Mouse (Mus musculus): ENCODE data around the gene Tes. TPM values are rescaled to one million over a fixed set of nuclear protein-coding genes. Genes with fewer than 3 reads are reported as not detected.

The Tes gene
- total RNA-seq, 4 experiments from 2014 or later = 0.51 to 1.6 (median 0.62) TPM

GRCm38 (mm10) chr6:17077720-17078119 is 12.8 kb downstream of the Tes start:
- DNase-seq (ENCODE audit: low spot score in 2 of 2) = no peak

GRCm38 (mm10) chr6:17079304-17079703 is 14.4 kb downstream of the Tes start:
- no peak for DNase-seq (ENCODE audit: low spot score in 2 of 2)

- no peak for DNase-seq (ENCODE audit: low spot score in 2 of 2)
Observed at GRCm38 (mm10) chr6:17079826-17080225, 14.9 kb downstream of the Tes start.

GRCm38 (mm10) chr6:17082238-17082637 is 17.3 kb downstream of the Tes start:
- DNase-seq (ENCODE audit: low spot score in 2 of 2) = no peak

- no peak for DNase-seq (ENCODE audit: low spot score in 2 of 2)
Observed at GRCm38 (mm10) chr6:17082800-17083199, 17.9 kb downstream of the Tes start.

GRCm38 (mm10) chr6:17087485-17087884 is 22.5 kb downstream of the Tes start:
- DNase-seq (ENCODE audit: low spot score in 2 of 2) = peak; percentile 33 to 49

GRCm38 (mm10) chr6:17097301-17097700 is 32.4 kb downstream of the Tes start:
- no peak for DNase-seq (ENCODE audit: low spot score in 2 of 2)

GRCm38 (mm10) chr6:17098559-17098958 is 33.6 kb downstream of the Tes start:
- DNase-seq (ENCODE audit: low spot score in 2 of 2) = no peak

GRCm38 (mm10) chr6:17099477-17100130 is 34.7 kb downstream of the Tes start:
- no peak for DNase-seq (ENCODE audit: low spot score in 2 of 2)

GRCm38 (mm10) chr6:17105714-17106113 is 40.8 kb downstream of the Tes start:
- DNase-seq (ENCODE audit: low spot score in 2 of 2) = peak in 1 of 2 experiments; percentile 14

- no peak for DNase-seq (ENCODE audit: low spot score in 2 of 2)
Observed at GRCm38 (mm10) chr6:17106493-17106892, 41.5 kb downstream of the Tes start.

- DNase-seq (ENCODE audit: low spot score in 2 of 2) = no peak
Observed at GRCm38 (mm10) chr6:17109204-17109603, 44.3 kb downstream of the Tes start.

- no peak for DNase-seq (ENCODE audit: low spot score in 2 of 2)
Observed at GRCm38 (mm10) chr6:17110564-17111100, 45.7 kb downstream of the Tes start.

- DNase-seq (ENCODE audit: low spot score in 2 of 2) = no peak
Observed at GRCm38 (mm10) chr6:17112081-17112480, 47.1 kb downstream of the Tes start.

- DNase-seq (ENCODE audit: low spot score in 2 of 2) = no peak
Observed at GRCm38 (mm10) chr6:17112990-17113389, 48.0 kb downstream of the Tes start.

GRCm38 (mm10) chr6:17114588-17114987 is 49.6 kb downstream of the Tes start:
- no peak for DNase-seq (ENCODE audit: low spot score in 2 of 2)

- no peak for DNase-seq (ENCODE audit: low spot score in 2 of 2)
Observed at GRCm38 (mm10) chr6:17115046-17115790, 50.3 kb downstream of the Tes start.

- DNase-seq (ENCODE audit: low spot score in 2 of 2) = no peak
Observed at GRCm38 (mm10) chr6:17119521-17120232, 54.7 kb downstream of the Tes start.

- no peak for DNase-seq (ENCODE audit: low spot score in 2 of 2)
Observed at GRCm38 (mm10) chr6:17140021-17140420, 75.1 kb downstream of the Tes start.

- DNase-seq (ENCODE audit: low spot score in 2 of 2) = no peak
Observed at GRCm38 (mm10) chr6:17142577-17143359, 77.8 kb downstream of the Tes start.

GRCm38 (mm10) chr6:17151071-17151715 is 86.2 kb downstream of the Tes start:
- DNase-seq (ENCODE audit: low spot score in 2 of 2) = no peak

Data from gastrocnemius, adult 8-10 months (tissue).